Mouse (Mus musculus): ENCODE data around the gene Nprl2. TPM values are rescaled to one million over a fixed set of nuclear protein-coding genes. Genes with fewer than 3 reads are reported as not detected.

Nprl2 gene
- polyA plus RNA-seq, 1 experiment from 2014 or later, result 8.5 TPM

GRCm38 (mm10) chr9:107583174-107583573, 41.1 kb downstream of the Nprl2 start:
- Histone ChIP-seq H3K27me3 (ENCODE audit: insufficient read depth, low read length) (no peaks in the 10 kb centered on the region), H3K4me2 (ENCODE audit: low read depth, low read length) (no peak overlapping the region), H3K4me1 (ENCODE audit: insufficient read depth) (peaks cover 26% of the 10 kb centered on the region), H3K4me3 (ENCODE audit: low read depth, low read length) (no peak overlapping the region), H3K36me3 (replicated peaks; ENCODE audit: insufficient read depth, low read length) (peaks cover 16% of the 10 kb centered on the region), H3K9ac (replicated peaks) (no peak overlapping the region), H3K27ac (ENCODE audit: low read depth) (no peak overlapping the region), H3K9me3 (ENCODE audit: low read length) (no peaks in the 10 kb centered on the region)
- WGBS (ENCODE audit: insufficient replicate concordance), result 88% methylated on average over 14 of the region's 14 CpGs
- DNase-seq (no peak), ATAC-seq (no peak)
- TF ChIP-seq EP300 (IDR thresholded peaks at IDR 0.05; ENCODE audit: low read depth), result no peak
- no peak for TF ChIP-seq CTCF (IDR thresholded peaks at IDR 0.05; ENCODE audit: low read depth)

DNA sequence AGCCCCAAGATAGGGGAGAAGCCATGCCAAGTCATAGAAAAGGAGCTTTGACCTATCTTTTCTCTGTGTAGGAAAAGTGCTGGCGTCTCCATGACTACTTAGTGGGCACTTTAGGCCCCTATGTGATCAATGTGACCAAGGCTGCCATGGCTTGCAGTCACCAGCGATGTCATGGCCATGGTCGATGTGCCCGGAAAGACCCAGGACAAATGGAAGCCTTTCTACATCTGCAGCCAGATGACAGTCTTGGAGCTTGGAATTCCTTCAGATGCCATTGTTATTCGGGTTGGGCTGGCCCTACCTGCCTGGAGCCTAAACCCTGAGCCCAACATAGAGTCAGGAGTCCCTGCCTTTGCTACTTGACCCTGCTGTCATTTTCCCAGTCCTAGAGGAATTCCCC, 44.5 kb downstream of the Nprl2 start:
- Histone ChIP-seq H3K27ac (ENCODE audit: low read depth) (peak overlapping the region; percentile 94), H3K4me3 (ENCODE audit: low read depth, low read length) (peak overlapping the region; percentile 65), H3K9ac (replicated peaks) (peak overlapping the region; percentile 28), H3K4me2 (ENCODE audit: low read depth, low read length) (peak overlapping the region; percentile 54), H3K27me3 (ENCODE audit: insufficient read depth, low read length) (no peaks in the 10 kb centered on the region), H3K36me3 (replicated peaks; ENCODE audit: insufficient read depth, low read length) (peaks cover 31% of the 10 kb centered on the region), H3K9me3 (ENCODE audit: low read length) (no peaks in the 10 kb centered on the region), H3K4me1 (ENCODE audit: insufficient read depth) (peaks cover 33% of the 10 kb centered on the region)
- no peak for ATAC-seq
- WGBS (ENCODE audit: insufficient replicate concordance), result 77% methylated on average over 5 of the region's 5 CpGs
- DNase-seq, result no peak
- TF ChIP-seq EP300 (IDR thresholded peaks at IDR 0.05; ENCODE audit: low read depth) (no peak), CTCF (IDR thresholded peaks at IDR 0.05; ENCODE audit: low read depth) (no peak)

DNA sequence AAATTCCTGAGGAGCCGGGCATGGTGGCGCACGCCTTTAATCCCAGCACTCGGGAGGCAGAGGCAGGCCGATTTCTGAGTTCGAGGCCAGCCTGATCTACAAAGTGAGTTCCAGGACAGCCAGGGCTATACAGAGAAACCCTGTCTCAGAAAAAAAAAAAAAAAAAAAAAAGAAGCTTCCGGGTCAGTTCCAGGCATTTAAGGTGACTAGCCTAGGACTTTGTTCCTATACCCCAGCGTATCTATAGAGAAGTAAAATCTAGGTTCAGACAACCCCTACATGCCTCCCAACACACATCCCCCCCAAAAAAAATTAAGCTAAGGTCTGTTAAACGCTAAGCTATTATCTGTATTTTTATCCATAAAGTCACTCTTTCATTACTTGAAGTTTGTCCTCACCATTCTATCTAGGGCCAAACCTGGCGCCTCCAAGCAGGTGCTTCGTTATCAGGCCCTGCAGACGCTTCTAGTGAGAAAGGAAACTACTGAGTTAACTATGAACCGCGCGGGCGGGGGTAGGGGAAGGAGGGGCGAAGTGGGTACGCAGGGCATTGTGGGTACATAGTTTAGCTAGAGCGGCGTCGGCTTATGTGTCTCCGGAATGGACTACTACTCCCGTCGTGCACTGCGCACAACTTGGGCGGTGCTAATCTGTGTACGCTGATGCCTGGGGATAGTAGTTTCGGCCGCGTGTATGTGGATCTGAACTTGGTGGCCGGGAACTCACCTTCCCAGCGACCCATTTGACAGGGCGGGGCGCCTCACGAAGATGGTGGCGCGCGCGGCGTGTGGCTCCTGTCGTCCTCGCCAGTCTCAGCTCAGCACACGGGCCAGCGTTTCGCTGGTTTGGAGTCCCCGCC, 45.2 kb downstream of the Nprl2 start, which contains the start of gene Ifrd2:
Ifrd2 (plus strand) TSS at position 669 of the 859 bp plus-strand sequence.
- peaks cover 38% of the 10 kb centered on the region for H3K36me3 ChIP-seq (replicated peaks; ENCODE audit: insufficient read depth, low read length)
- ATAC-seq (peak; percentile 93), DNase-seq (peak; percentile 98)
- 9% methylated on average over 44 of the region's 46 CpGs for WGBS (ENCODE audit: insufficient replicate concordance)
- peak within 1 kb of the TSS; percentile 65 for H3K4me3 ChIP-seq (ENCODE audit: low read depth, low read length)
- peak within 1 kb of the TSS; percentile 94 for H3K27ac ChIP-seq (ENCODE audit: low read depth)
- no peaks in the 10 kb centered on the region for H3K9me3 ChIP-seq (ENCODE audit: low read length)
- TF ChIP-seq CTCF (IDR thresholded peaks at IDR 0.05; ENCODE audit: low read depth) (no peak), EP300 (IDR thresholded peaks at IDR 0.05; ENCODE audit: low read depth) (peak; percentile 99)
- no peaks in the 10 kb centered on the region for H3K27me3 ChIP-seq (ENCODE audit: insufficient read depth, low read length)
- H3K9ac ChIP-seq (replicated peaks), result peak within 1 kb of the TSS; percentile 75
- peaks cover 26% of the 10 kb centered on the region for H3K4me1 ChIP-seq (ENCODE audit: insufficient read depth)
- peak within 1 kb of the TSS; percentile 80 for H3K4me2 ChIP-seq (ENCODE audit: low read depth, low read length)

DNA sequence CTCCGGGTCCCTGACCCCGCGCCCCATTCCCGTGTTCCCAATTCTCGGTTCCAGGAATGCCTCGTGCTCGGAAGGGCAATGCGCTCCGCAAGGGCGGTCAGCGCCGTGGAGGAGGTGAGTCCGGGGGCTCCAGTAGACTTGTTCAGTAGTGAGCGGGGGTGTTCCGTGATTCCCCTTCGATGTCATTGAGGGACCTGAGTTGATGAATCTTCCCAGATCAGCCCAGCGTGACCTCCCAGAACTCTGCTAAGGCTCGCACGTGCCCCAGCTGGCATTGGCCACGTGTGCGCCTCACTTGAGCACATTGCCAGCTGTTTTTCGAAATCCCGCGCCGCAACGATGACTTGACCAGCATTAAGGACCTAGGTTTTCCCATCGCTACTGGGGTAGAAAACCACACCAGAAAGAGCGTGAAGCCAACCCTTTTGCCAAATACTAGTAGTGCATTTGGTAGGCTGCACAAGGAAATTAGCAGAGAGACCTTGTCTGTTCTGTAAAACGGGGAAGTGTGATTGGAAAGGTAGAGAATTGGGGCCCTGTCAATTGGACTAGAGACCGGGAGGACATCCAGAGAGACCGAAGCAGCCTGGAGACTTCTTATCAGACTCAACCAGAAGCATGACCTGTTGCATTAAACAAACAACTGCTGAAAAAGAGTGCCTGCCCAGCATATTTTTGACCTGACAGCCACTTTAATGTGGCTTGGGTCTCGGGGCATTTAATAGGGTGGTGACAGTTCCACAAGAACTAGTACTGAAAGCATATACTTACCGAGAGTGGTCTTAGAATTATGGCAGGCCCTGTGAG, 46.0 kb downstream of the Nprl2 start:
- Histone ChIP-seq H3K36me3 (replicated peaks; ENCODE audit: insufficient read depth, low read length) (peaks cover 42% of the 10 kb centered on the region), H3K4me3 (ENCODE audit: low read depth, low read length) (peak overlapping the region; percentile 65), H3K27ac (ENCODE audit: low read depth) (peak overlapping the region; percentile 90), H3K4me2 (ENCODE audit: low read depth, low read length) (peak overlapping the region; percentile 80), H3K9me3 (ENCODE audit: low read length) (no peaks in the 10 kb centered on the region), H3K27me3 (ENCODE audit: insufficient read depth, low read length) (no peaks in the 10 kb centered on the region), H3K4me1 (ENCODE audit: insufficient read depth) (peaks cover 21% of the 10 kb centered on the region), H3K9ac (replicated peaks) (peak overlapping the region; percentile 75)
- DNase-seq (peak; percentile 75), ATAC-seq (peak; percentile 38)
- TF ChIP-seq CTCF (IDR thresholded peaks at IDR 0.05; ENCODE audit: low read depth) (no peak), EP300 (IDR thresholded peaks at IDR 0.05; ENCODE audit: low read depth) (peak; percentile 82)
- under 1% methylated on average over 33 of the region's 33 CpGs for WGBS (ENCODE audit: insufficient replicate concordance)

GRCm38 (mm10) chr9:107590058-107590772, 48.2 kb downstream of the Nprl2 start:
- Histone ChIP-seq H3K27me3 (ENCODE audit: insufficient read depth, low read length) (no peaks in the 10 kb centered on the region), H3K9ac (replicated peaks) (peak overlapping the region; percentile 75), H3K4me2 (ENCODE audit: low read depth, low read length) (peak overlapping the region; percentile 80), H3K9me3 (ENCODE audit: low read length) (no peaks in the 10 kb centered on the region), H3K4me1 (ENCODE audit: insufficient read depth) (peaks cover 21% of the 10 kb centered on the region), H3K27ac (ENCODE audit: low read depth) (peak overlapping the region; percentile 90), H3K4me3 (ENCODE audit: low read depth, low read length) (peak overlapping the region; percentile 65), H3K36me3 (replicated peaks; ENCODE audit: insufficient read depth, low read length) (peaks cover 53% of the 10 kb centered on the region)
- TF ChIP-seq EP300 (IDR thresholded peaks at IDR 0.05; ENCODE audit: low read depth) (no peak), CTCF (IDR thresholded peaks at IDR 0.05; ENCODE audit: low read depth) (peak; percentile 52)
- 71% methylated on average over 25 of the region's 25 CpGs for WGBS (ENCODE audit: insufficient replicate concordance)
- no peak for ATAC-seq
- DNase-seq, result peak; percentile 81
